Mouse (Mus musculus) midbrain, postnatal 0 days (tissue): ENCODE measurements around the gene Tcf7l2. TPM values are rescaled to one million over a fixed set of nuclear protein-coding genes. Genes with fewer than 3 reads are reported as not detected.

ENCODE experiments used
- ATAC-seq: fragments of 200-750 bp; cut with Nextera tagmentation; 2 replicates; pipeline ENCODE4 v1.8.0; 2017; ENCODE audit warnings: moderate number of reproducible peaks, mild to moderate bottlenecking, moderate TSS enrichment, moderate library complexity; ENCODE audit not compliant: low FRiP score
- DNase-seq: peaks from one replicate; pipeline ENCODE4 v3.0.0-alpha.2; 2015; ENCODE audit warnings: low spot score
- H3K27ac ChIP-seq: fragments of 300-500 bp; sonication (generic); 2 replicates; pipeline ENCODE4 v1.5.1; 2014; ENCODE audit warnings: low read depth, mild to moderate bottlenecking, low read length, mixed read lengths
- H3K27me3 ChIP-seq: fragments of 300-500 bp; sonication (generic); 2 replicates; pipeline ENCODE4 v1.6.1; 2014; ENCODE audit warnings: low read length, control low read depth, mixed read lengths; ENCODE audit not compliant: insufficient read depth
- H3K36me3 ChIP-seq: fragments of 300-500 bp; sonication (generic); 2 replicates; pipeline ENCODE4 v1.6.1; 2014; ENCODE audit warnings: low read length, control low read depth, mixed read lengths; ENCODE audit not compliant: insufficient read depth
- H3K4me1 ChIP-seq: fragments of 300-500 bp; sonication (generic); 2 replicates; pipeline ENCODE4 v1.6.1; 2014; ENCODE audit warnings: mild to moderate bottlenecking, control low read depth, antibody characterized with exemption, low read length, mixed read lengths; ENCODE audit not compliant: insufficient read depth
- H3K4me2 ChIP-seq: fragments of 300-500 bp; sonication (generic); 2 replicates; pipeline ENCODE4 v1.6.1; 2014; ENCODE audit warnings: low read depth, mild to moderate bottlenecking, low read length, mixed read lengths; ENCODE audit not compliant: poor library complexity, severe bottlenecking
- H3K4me3 ChIP-seq: fragments of 300-500 bp; sonication (generic); 2 replicates; pipeline ENCODE4 v1.5.1; 2014; ENCODE audit warnings: low read depth, mild to moderate bottlenecking, low read length, moderate library complexity
- H3K9ac ChIP-seq: fragments of 300-500 bp; sonication (generic); replicated peaks from 2 replicates; pipeline ENCODE4 v1.6.1; 2014; ENCODE audit warnings: mild to moderate bottlenecking, low read length, moderate library complexity, mixed read lengths; ENCODE audit not compliant: poor library complexity, severe bottlenecking
- H3K9me3 ChIP-seq: fragments of 300-500 bp; sonication (generic); 2 replicates; pipeline ENCODE4 v1.6.1; 2016; ENCODE audit warnings: low read length, control low read depth
- CTCF ChIP-seq: IDR thresholded peaks from 2 replicates; pipeline ENCODE4 v1.5.1; 2016; ENCODE audit warnings: antibody characterized with exemption, mild to moderate bottlenecking
- WGBS: fragments of 180-500 bp; shearing (Covaris S2); extraction: QIAGEN DNeasy Blood & Tissue Kit; methylation state at CpG from one replicate; pipeline ENCODE4 v1.1.7; 2014; 5-methylcytosine and 5-hydroxymethylcytosine counted together
- polyA plus RNA-seq: library from polyadenylated mRNA; unstranded; fragments of >200 nt; fragmentation: Nextera tagmentation; extraction: Ambion mirVana; gene quantifications from 2 replicates; pipeline ENCODE4 v1.2.1, GENCODE M21; 2015
- total RNA-seq: library from RNA; depleted of rRNA; stranded (reverse); fragments of >200 nt; gene quantifications from 2 replicates; pipeline ENCODE4 v1.2.3, GENCODE M21; 2014

Tcf7l2 gene
- total and polyA plus RNA-seq, 2 experiments from 2014 or later: 67.2 to 861 TPM

DNA sequence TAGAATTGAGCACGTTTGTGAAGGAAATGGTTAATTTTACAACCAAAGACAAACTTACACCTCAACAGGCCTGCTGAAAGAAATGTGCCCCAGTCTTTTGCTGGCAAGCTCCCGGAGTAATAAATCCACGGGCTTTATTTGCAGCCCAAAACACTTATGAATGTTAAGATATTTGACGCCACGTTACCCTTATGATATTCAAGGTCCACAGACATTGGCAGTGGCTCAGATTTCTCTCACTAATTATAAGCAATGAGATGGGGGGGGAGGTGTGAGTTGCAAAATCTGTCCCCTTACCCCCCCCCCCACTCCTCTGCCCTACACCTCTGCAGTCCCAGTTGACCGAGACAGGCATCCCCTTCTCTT, 6.3 kb downstream of the Tcf7l2 start:
- H3K4me3 ChIP-seq: peak overlapping the region; percentile 66; the same call in 1 of the 2 replicates
- H3K4me1 ChIP-seq: peaks cover 12% of the 10 kb centered on the region
- no peaks in the 10 kb centered on the region for H3K9me3 ChIP-seq
- ATAC-seq (no peak), DNase-seq (no peak)
- 26% methylated on average over 6 of the region's 6 CpGs for WGBS
- peak overlapping the region; percentile 56 for H3K9ac ChIP-seq
- H3K36me3 ChIP-seq: no peaks in the 10 kb centered on the region
- H3K27me3 ChIP-seq: no peaks in the 10 kb centered on the region
- H3K27ac ChIP-seq: peak overlapping the region; percentile 83
- TF ChIP-seq CTCF: no peak
- peak overlapping the region; percentile 58 for H3K4me2 ChIP-seq

DNA sequence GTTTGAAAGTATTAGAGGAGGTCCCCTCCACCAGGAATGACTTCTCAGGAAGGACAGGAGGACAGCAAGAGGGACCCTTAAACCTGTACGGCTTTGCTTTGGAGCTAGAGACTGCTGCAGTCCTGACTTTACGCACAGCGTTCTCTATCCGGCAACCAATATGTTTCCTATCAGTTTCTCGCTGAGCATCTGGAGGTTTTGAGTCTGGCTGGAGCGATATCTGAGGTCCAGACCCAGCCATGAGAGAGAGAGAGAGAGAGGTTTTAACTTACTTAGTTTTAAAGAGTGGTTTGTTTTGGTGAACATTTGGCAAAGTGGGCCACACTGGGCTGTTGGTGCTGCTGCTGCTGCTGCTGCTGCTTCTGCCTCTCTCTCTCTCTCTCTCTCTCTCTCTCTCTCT, 7.2 kb downstream of the Tcf7l2 start:
- Histone ChIP-seq H3K4me2 (peak overlapping the region; percentile 58), H3K27ac (peak overlapping the region; percentile 83), H3K27me3 (no peaks in the 10 kb centered on the region), H3K36me3 (no peaks in the 10 kb centered on the region), H3K4me3 (peak overlapping the region; percentile 14; the same call in 1 of the 2 replicates), H3K9me3 (no peaks in the 10 kb centered on the region), H3K4me1 (peaks cover 13% of the 10 kb centered on the region), H3K9ac (peak overlapping the region; percentile 56)
- TF ChIP-seq CTCF: no peak
- 24% methylated on average over 6 of the region's 6 CpGs for WGBS
- no peak for DNase-seq
- no peak for ATAC-seq

DNA sequence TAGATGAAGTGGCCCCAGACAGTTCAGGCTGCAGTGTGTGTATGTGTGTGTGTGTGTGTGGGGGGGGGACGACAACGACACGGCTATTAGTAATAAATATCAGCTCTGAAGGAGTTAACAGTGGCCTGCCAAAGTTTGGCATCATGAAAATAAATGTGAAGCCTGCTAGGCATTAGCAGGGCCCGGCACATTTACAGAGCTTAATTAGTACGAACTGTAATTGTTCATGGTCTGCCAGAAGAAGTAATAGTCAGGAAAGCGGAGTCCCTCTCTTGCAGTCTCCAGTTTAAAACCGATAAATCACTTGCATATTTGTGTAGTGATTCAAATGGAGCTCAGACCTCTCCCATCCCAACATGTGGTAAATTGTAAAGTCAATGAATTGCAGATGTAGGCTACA, 7.9 kb downstream of the Tcf7l2 start:
- ATAC-seq (no peak), DNase-seq (no peak)
- H3K4me2 ChIP-seq: peak overlapping the region; percentile 58
- no peaks in the 10 kb centered on the region for H3K9me3 ChIP-seq
- H3K4me3 ChIP-seq: peak overlapping the region; percentile 14; the same call in 1 of the 2 replicates
- no peaks in the 10 kb centered on the region for H3K36me3 ChIP-seq
- H3K27ac ChIP-seq: peak overlapping the region; percentile 83
- peaks cover 13% of the 10 kb centered on the region for H3K4me1 ChIP-seq
- H3K27me3 ChIP-seq: no peaks in the 10 kb centered on the region
- no peak for TF ChIP-seq CTCF
- H3K9ac ChIP-seq: 0 out of 2 replicates have a peak overlapping the region, but pooled peaks have one; percentile 36
- WGBS: 20% methylated on average over 7 of the region's 7 CpGs

DNA sequence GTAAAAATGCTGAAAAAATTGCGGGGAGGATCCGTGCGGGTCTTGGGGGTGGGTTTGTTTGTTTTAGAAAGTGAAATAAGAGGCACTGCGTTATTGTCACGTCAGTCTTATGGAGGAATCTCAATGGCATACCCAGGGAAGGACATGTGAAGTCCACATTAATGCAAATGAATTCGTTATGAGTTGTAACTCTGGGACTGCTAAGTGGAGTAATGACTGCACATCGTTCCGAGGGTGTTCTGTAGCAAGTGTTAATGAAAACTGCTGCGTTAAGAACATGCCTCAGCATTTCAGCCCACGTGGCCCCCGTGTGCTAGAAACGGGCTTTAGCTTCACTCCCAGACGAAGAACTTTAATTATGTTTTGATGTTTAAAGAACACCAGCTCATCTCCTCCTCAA, 8.4 kb downstream of the Tcf7l2 start:
- Histone ChIP-seq H3K4me1 (peaks cover 13% of the 10 kb centered on the region), H3K27ac (peak overlapping the region; percentile 83), H3K9me3 (no peaks in the 10 kb centered on the region), H3K4me2 (peak overlapping the region; percentile 58), H3K4me3 (peak overlapping the region; percentile 14; the same call in 1 of the 2 replicates), H3K36me3 (no peaks in the 10 kb centered on the region), H3K9ac (0 out of 2 replicates have a peak overlapping the region, but pooled peaks have one; percentile 36), H3K27me3 (no peaks in the 10 kb centered on the region)
- TF ChIP-seq CTCF: no peak
- WGBS: 28% methylated on average over 13 of the region's 13 CpGs
- DNase-seq (no peak), ATAC-seq (no peak)

DNA sequence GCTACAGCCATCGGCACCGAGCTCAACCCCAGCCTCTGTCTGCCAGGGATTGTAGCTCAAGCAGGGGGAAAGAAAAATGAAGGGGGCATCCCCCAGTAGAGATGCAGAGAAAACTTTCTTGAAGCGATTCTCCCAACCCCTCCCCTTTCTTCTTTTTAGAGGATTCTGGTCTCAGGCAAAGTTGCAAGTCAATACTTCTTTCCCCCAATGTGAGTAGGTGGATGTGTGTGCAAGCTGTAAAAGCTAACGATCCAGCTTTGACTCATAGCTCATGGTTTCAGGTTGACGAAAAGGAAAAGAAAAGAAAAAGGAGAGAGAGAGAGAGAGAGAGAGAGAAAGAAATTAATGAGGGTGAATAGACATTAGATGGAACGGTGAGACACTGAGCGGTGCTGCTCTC, 8.8 kb downstream of the Tcf7l2 start:
- no peak for DNase-seq
- Histone ChIP-seq H3K9me3 (no peaks in the 10 kb centered on the region), H3K4me1 (peaks cover 13% of the 10 kb centered on the region), H3K27ac (peak overlapping the region; percentile 83), H3K36me3 (no peaks in the 10 kb centered on the region), H3K27me3 (no peaks in the 10 kb centered on the region), H3K4me2 (peak overlapping the region; percentile 58), H3K9ac (0 out of 2 replicates have a peak overlapping the region, but pooled peaks have one; percentile 36), H3K4me3 (peak overlapping the region; percentile 2; the same call in 1 of the 2 replicates)
- TF ChIP-seq CTCF: no peak
- whole genome bisulfite sequencing: 30% methylated on average over 7 of the region's 7 CpGs
- ATAC-seq: no peak

DNA sequence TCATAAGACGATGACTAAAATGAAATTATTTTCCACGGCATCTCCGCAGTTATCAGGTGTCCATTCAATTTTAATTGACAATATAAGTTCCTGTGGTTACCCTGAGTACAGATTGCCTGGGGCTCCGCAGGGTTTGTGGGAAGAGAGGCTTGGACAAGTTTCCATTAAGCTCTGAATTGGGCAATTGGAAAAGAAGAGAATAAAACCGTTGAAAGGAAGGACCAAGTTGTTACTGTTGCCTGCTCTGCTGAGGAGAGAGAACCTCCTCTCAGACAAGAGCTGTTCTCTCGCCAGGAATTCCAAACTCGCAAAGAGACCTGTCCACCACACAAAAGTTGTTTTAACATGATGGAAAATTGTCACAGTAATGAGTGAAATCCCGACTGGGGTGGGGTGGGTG, 11.2 kb downstream of the Tcf7l2 start:
- H3K4me1 ChIP-seq: peaks cover 18% of the 10 kb centered on the region
- no peak overlapping the region for H3K9ac ChIP-seq
- H3K27me3 ChIP-seq: no peaks in the 10 kb centered on the region
- ATAC-seq (no peak), DNase-seq (no peak)
- peak overlapping the region; percentile 83 for H3K27ac ChIP-seq
- no peak overlapping the region for H3K4me3 ChIP-seq
- TF ChIP-seq CTCF: no peak
- H3K4me2 ChIP-seq: peak overlapping the region; percentile 24
- H3K9me3 ChIP-seq: no peaks in the 10 kb centered on the region
- 42% methylated on average over 8 of the region's 8 CpGs for WGBS
- no peaks in the 10 kb centered on the region for H3K36me3 ChIP-seq
